ENCODE assay signal across 8 mouse cellular contexts in genomic region chr13:54372665-54373064, GRCm38 (mm10). TPM values are rescaled to one million over a fixed set of nuclear protein-coding genes. Genes with fewer than 3 reads are reported as not detected.
DNase-seq lines count a peak whose midpoint lies in the region; ATAC-seq and TF ChIP-seq lines count a peak whose summit lies in the region.
"Had no signal": no experiment of that assay in that cellular context is flagged by ENCODE, and none has a peak within 500 bp of the region (broad histone marks: within the 10 kb centered on the region; RNA-seq: fewer than 3 reads in every experiment).

No protein-coding gene starts in this region.

- H3K27me3 ChIP-seq in embryonic facial prominence, embryonic 14.5 days (replicated peaks; ENCODE audit: control insufficient read depth, insufficient read depth, low read length) = peaks cover 16% of the 10 kb centered on the region
- H3K27me3 ChIP-seq in hindbrain, embryonic 16.5 days (replicated peaks; ENCODE audit: control insufficient read depth, insufficient read depth, low read length) = 0 out of 2 replicates have a peak, but pooled peaks cover 4% of the 10 kb centered on the region
- H3K27me3 ChIP-seq in limb, embryonic 11.5 days (ENCODE audit: control insufficient read depth, insufficient read depth, low read length) = peaks cover 8% of the 10 kb centered on the region; the same call in 1 of the 2 replicates
- H3K27me3 ChIP-seq in midbrain, postnatal 0 days (ENCODE audit: insufficient read depth, low read length) = no peaks in the 10 kb centered on the region
- 0 out of 2 replicates have a peak, but pooled peaks cover 15% of the 10 kb centered on the region for H3K27me3 ChIP-seq in stomach, embryonic 15.5 days (replicated peaks)

- no peaks in the 10 kb centered on the region for H3K9me3 ChIP-seq in embryonic facial prominence, embryonic 14.5 days (ENCODE audit: control insufficient read depth, low read length)
- no peaks in the 10 kb centered on the region for H3K9me3 ChIP-seq in hindbrain, embryonic 16.5 days (ENCODE audit: control insufficient read depth, low read length)
- no peaks in the 10 kb centered on the region for H3K9me3 ChIP-seq in limb, embryonic 11.5 days (ENCODE audit: control insufficient read depth, low read length)
- no peaks in the 10 kb centered on the region for H3K9me3 ChIP-seq in midbrain, postnatal 0 days (ENCODE audit: low read length)
- no peaks in the 10 kb centered on the region for H3K9me3 ChIP-seq in stomach, embryonic 15.5 days
- H3K9me3 ChIP-seq: liver, embryonic 15.5 days had no signal

- H3K9ac ChIP-seq in embryonic facial prominence, embryonic 14.5 days (ENCODE audit: low read depth, low read length) = no peak overlapping the region
- H3K9ac ChIP-seq in hindbrain, embryonic 16.5 days (ENCODE audit: low read depth, low read length) = peak overlapping the region; percentile 73; the same call in 1 of the 2 replicates
- no peak overlapping the region for H3K9ac ChIP-seq in limb, embryonic 11.5 days (ENCODE audit: low read length)
- peak overlapping the region; percentile 36; the same call in 1 of the 2 replicates for H3K9ac ChIP-seq in midbrain, postnatal 0 days (replicated peaks; ENCODE audit: low read length, poor library complexity, severe bottlenecking)
- no peak overlapping the region for H3K9ac ChIP-seq in stomach, embryonic 15.5 days
- H3K9ac ChIP-seq: liver, embryonic 15.5 days had no signal

- peak overlapping the region; percentile 82 for H3K27ac ChIP-seq in bone marrow, adult 2 months (ENCODE audit: control insufficient read depth, insufficient read depth, low read depth, low read length, poor library complexity)
- no peak overlapping the region for H3K27ac ChIP-seq in embryonic facial prominence, embryonic 14.5 days (replicated peaks; ENCODE audit: low read depth, low read length)
- peak overlapping the region; percentile 83; the same call in 1 of the 2 replicates for H3K27ac ChIP-seq in hindbrain, embryonic 16.5 days (ENCODE audit: low read depth, low read length)
- H3K27ac ChIP-seq in limb, embryonic 11.5 days (replicated peaks; ENCODE audit: low read depth, low read length) = no peak overlapping the region
- H3K27ac ChIP-seq in midbrain, postnatal 0 days (ENCODE audit: low read depth, low read length) = peak overlapping the region; percentile 70
- no peak overlapping the region for H3K27ac ChIP-seq in stomach, embryonic 15.5 days
- H3K27ac ChIP-seq: liver, embryonic 15.5 days had no signal

- TF ChIP-seq POLR2A in bone marrow, adult 2 months (IDR thresholded peaks at IDR 0.05; ENCODE audit: borderline replicate concordance, control insufficient read depth, low read depth, low read length) = peak; percentile 44; the same call in 1 of the 2 replicates

- ATAC-seq in embryonic facial prominence, embryonic 14.5 days (ENCODE audit: low read depth) = no peak
- ATAC-seq in hindbrain, embryonic 16.5 days = 0 out of 2 replicates have a peak, but pooled peaks have one; percentile 9
- 0 out of 2 replicates have a peak, but pooled peaks have one; percentile 33 for ATAC-seq in limb, embryonic 11.5 days (ENCODE audit: insufficient number of reproducible peaks, low FRiP score, low TSS enrichment, low read depth)
- ATAC-seq in midbrain, postnatal 0 days (ENCODE audit: low FRiP score) = peak; percentile 43
- no peak for ATAC-seq in stomach, embryonic 15.5 days (ENCODE audit: insufficient read depth, low FRiP score, low read depth)

- H3K36me3 ChIP-seq in embryonic facial prominence, embryonic 14.5 days (ENCODE audit: control insufficient read depth, insufficient read depth, low read length) = no peaks in the 10 kb centered on the region
- H3K36me3 ChIP-seq in hindbrain, embryonic 16.5 days (ENCODE audit: control insufficient read depth, insufficient read depth, low read length) = no peaks in the 10 kb centered on the region
- H3K36me3 ChIP-seq in limb, embryonic 11.5 days (ENCODE audit: control insufficient read depth, insufficient read depth, low read length) = no peaks in the 10 kb centered on the region
- H3K36me3 ChIP-seq in midbrain, postnatal 0 days (ENCODE audit: insufficient read depth, low read length) = no peaks in the 10 kb centered on the region
- H3K36me3 ChIP-seq in stomach, embryonic 15.5 days = no peaks in the 10 kb centered on the region
- H3K36me3 ChIP-seq: liver, embryonic 15.5 days had no signal

- peak; percentile 83 for DNase-seq in MN1 (ENCODE audit: low spot score)
- DNase-seq in embryonic facial prominence, embryonic 14.5 days (ENCODE audit: low spot score) = peak; percentile 53
- DNase-seq in limb, embryonic 11.5 days (ENCODE audit: low spot score) = peak; percentile 80
- DNase-seq in midbrain, postnatal 0 days (ENCODE audit: low spot score) = peak; percentile 82

- peak overlapping the region; percentile 63; the same call in 1 of the 2 replicates for H3K4me2 ChIP-seq in embryonic facial prominence, embryonic 14.5 days (ENCODE audit: low read depth, low read length)
- peak overlapping the region; percentile 65 for H3K4me2 ChIP-seq in hindbrain, embryonic 16.5 days (ENCODE audit: low read length)
- no peak overlapping the region for H3K4me2 ChIP-seq in limb, embryonic 11.5 days (ENCODE audit: low read depth, severe bottlenecking)
- peak overlapping the region; percentile 72 for H3K4me2 ChIP-seq in midbrain, postnatal 0 days (ENCODE audit: low read depth, low read length, poor library complexity, severe bottlenecking)
- peak overlapping the region; percentile 72; the same call in 1 of the 2 replicates for H3K4me2 ChIP-seq in stomach, embryonic 15.5 days
- H3K4me2 ChIP-seq: liver, embryonic 15.5 days had no signal

- 7% methylated on average over 16 of the region's 16 CpGs for WGBS in bone marrow, adult 2 months
- WGBS in embryonic facial prominence, embryonic 14.5 days = 0% methylated on average over 13 of the region's 16 CpGs
- 1% methylated on average over 13 of the region's 16 CpGs for WGBS in hindbrain, embryonic 16.5 days
- whole genome bisulfite sequencing in limb, embryonic 11.5 days = 2% methylated on average over 16 of the region's 16 CpGs
- 6% methylated on average over 16 of the region's 16 CpGs for WGBS in midbrain, postnatal 0 days
- WGBS in stomach, embryonic 15.5 days = 3% methylated on average over 14 of the region's 16 CpGs

- H3K4me1 ChIP-seq in bone marrow, adult 2 months (ENCODE audit: control insufficient read depth, insufficient read depth, low read length) = peaks cover 8% of the 10 kb centered on the region
- H3K4me1 ChIP-seq in embryonic facial prominence, embryonic 14.5 days (ENCODE audit: control insufficient read depth, insufficient read depth, low read length) = peaks cover 12% of the 10 kb centered on the region; the same call in 1 of the 2 replicates
- H3K4me1 ChIP-seq in hindbrain, embryonic 16.5 days (ENCODE audit: control insufficient read depth, insufficient read depth, low read depth, low read length) = peaks cover 29% of the 10 kb centered on the region
- peaks cover 10% of the 10 kb centered on the region; the same call in 1 of the 2 replicates for H3K4me1 ChIP-seq in limb, embryonic 11.5 days (ENCODE audit: control insufficient read depth, insufficient read depth, low read length)
- peaks cover 12% of the 10 kb centered on the region; the same call in 1 of the 2 replicates for H3K4me1 ChIP-seq in midbrain, postnatal 0 days (ENCODE audit: insufficient read depth, low read length)
- H3K4me1 ChIP-seq in stomach, embryonic 15.5 days = peaks cover 31% of the 10 kb centered on the region

- TF ChIP-seq CTCF in bone marrow, adult 2 months (IDR thresholded peaks at IDR 0.05; ENCODE audit: control insufficient read depth, insufficient read depth, low read length) = peak; percentile 76
- peak; percentile 83 for TF ChIP-seq CTCF in midbrain, postnatal 0 days (IDR thresholded peaks at IDR 0.05)

- no peak overlapping the region for H3K4me3 ChIP-seq in bone marrow, adult 2 months (replicated peaks; ENCODE audit: control insufficient read depth, low read depth, low read length)
- no peak overlapping the region for H3K4me3 ChIP-seq in embryonic facial prominence, embryonic 14.5 days (ENCODE audit: low read depth, low read length)
- H3K4me3 ChIP-seq in hindbrain, embryonic 16.5 days (ENCODE audit: low read length) = peak overlapping the region; percentile 51
- no peak overlapping the region for H3K4me3 ChIP-seq in limb, embryonic 11.5 days (ENCODE audit: low read depth, low read length)
- H3K4me3 ChIP-seq in midbrain, postnatal 0 days (ENCODE audit: low read depth, low read length) = peak overlapping the region; percentile 55
- H3K4me3 ChIP-seq in stomach, embryonic 15.5 days (replicated peaks) = 0 out of 2 replicates have a peak overlapping the region, but pooled peaks have one; percentile 8
- H3K4me3 ChIP-seq: liver, embryonic 15.5 days had no signal

RNA-seq across cellular contexts. Expression of gene Cplx2, which starts 1.5 kb away (rescaled TPM):
- polyA plus RNA-seq in bone marrow, adult 2 months (2011; ENCODE audit: insufficient read depth, insufficient read length, low replicate concordance, missing spikeins) = 3.6 and 7.4 TPM in 2 replicates
- polyA plus RNA-seq in embryonic facial prominence, embryonic 14.5 days (2014; fragmentation: Nextera tagmentation; extraction: Ambion mirVana) = 7.0 and 9.6 TPM in 2 replicates
- polyA plus RNA-seq in hindbrain, embryonic 16.5 days (2015; fragmentation: Nextera tagmentation; extraction: Ambion mirVana) = 36.6 and 41.9 TPM in 2 replicates
- 3.4 and 4.3 TPM in 2 replicates for polyA plus RNA-seq in limb, embryonic 11.5 days (2014; fragmentation: Nextera tagmentation; extraction: Ambion mirVana)
- 88.7 and 106 TPM in 2 replicates for total RNA-seq in midbrain, postnatal 0 days (2014; rRNA removed)
- 30.4 and 31.2 TPM in 2 replicates for polyA plus RNA-seq in midbrain, postnatal 0 days (2015; fragmentation: Nextera tagmentation; extraction: Ambion mirVana)
- 3.9 and 4.0 TPM in 2 replicates for polyA plus RNA-seq in stomach, embryonic 15.5 days (2015; fragmentation: Nextera tagmentation; extraction: Ambion mirVana)

Comparison
In these comparisons a context has a peak if more than half of its experiments do, and no peak if none do; other contexts are left out.
1. H3K27ac ChIP-seq: peak in bone marrow, adult 2 months (single experiment), hindbrain, embryonic 16.5 days (single experiment) and midbrain, postnatal 0 days (single experiment); none in embryonic facial prominence, embryonic 14.5 days (single experiment), limb, embryonic 11.5 days (single experiment) and stomach, embryonic 15.5 days (single experiment).
2. H3K4me3 ChIP-seq: peak in hindbrain, embryonic 16.5 days (single experiment), midbrain, postnatal 0 days (single experiment) and stomach, embryonic 15.5 days (single experiment); none in bone marrow, adult 2 months (single experiment), embryonic facial prominence, embryonic 14.5 days (single experiment) and limb, embryonic 11.5 days (single experiment).
3. ATAC-seq: peak in hindbrain, embryonic 16.5 days (single experiment), limb, embryonic 11.5 days (single experiment) and midbrain, postnatal 0 days (single experiment); none in embryonic facial prominence, embryonic 14.5 days (single experiment) and stomach, embryonic 15.5 days (single experiment).
4. H3K9ac ChIP-seq: peak in hindbrain, embryonic 16.5 days (single experiment) and midbrain, postnatal 0 days (single experiment); none in embryonic facial prominence, embryonic 14.5 days (single experiment), limb, embryonic 11.5 days (single experiment) and stomach, embryonic 15.5 days (single experiment).
5. Peak in every context shown above with its lines, with median percentiles within 50 percentile points of each other: DNase-seq.